In genomic region chr11:97362943-97363643, GRCm38 (mm10) we compare ENCODE assay signal across 8 mouse cellular contexts. TPM values are rescaled to one million over a fixed set of nuclear protein-coding genes. Genes with fewer than 3 reads are reported as not detected.
A peak's percentile ranks its signal among the peaks of the same experiment; 100 is the strongest.
DNase-seq lines count a peak whose midpoint lies in the region; ATAC-seq and TF ChIP-seq lines count a peak whose summit lies in the region.

No protein-coding gene starts in this region.

- peak overlapping the region; percentile 93 for H3K4me2 ChIP-seq in kidney, postnatal 0 days (ENCODE audit: low read length)

- TF ChIP-seq POLR2A in MEL (IDR thresholded peaks at IDR 0.05; ENCODE audit: control insufficient read depth in 1 of 2, insufficient read depth in 1 of 2, low read depth in 1 of 2, low read length in 2 of 2, poor library complexity in 1 of 2) = peak in 1 of 2 experiments; percentile 40; a peak in 2 of 4 replicates

- under 1% methylated on average over 49 of the region's 49 CpGs for WGBS in heart, embryonic 10.5 days
- WGBS in kidney, postnatal 0 days = under 1% methylated on average over 49 of the region's 49 CpGs

- peak overlapping the region; percentile 71 to 97 for H3K4me3 ChIP-seq in MEL (ENCODE audit: control insufficient read depth in 1 of 2, insufficient read depth in 1 of 2, low read depth in 2 of 2, low read length in 2 of 2)
- peak overlapping the region; percentile 100 for H3K4me3 ChIP-seq in heart, embryonic 10.5 days
- peak overlapping the region; percentile 94 for H3K4me3 ChIP-seq in kidney, postnatal 0 days (replicated peaks; ENCODE audit: low read depth, low read length)

- peak overlapping the region; percentile 51 for H3K27ac ChIP-seq in MEL (ENCODE audit: control insufficient read depth, low read depth, low read length)
- H3K27ac ChIP-seq in heart, embryonic 10.5 days = peak overlapping the region; percentile 99
- H3K27ac ChIP-seq in kidney, postnatal 0 days = peak overlapping the region; percentile 88

- ATAC-seq in kidney, postnatal 0 days (replicated peaks; ENCODE audit: low FRiP score, low read depth) = no peak

- no peak for TF ChIP-seq EP300 in MEL (IDR thresholded peaks at IDR 0.05; ENCODE audit: low read depth in 1 of 2, low read length in 2 of 2)

- no peaks in the 10 kb centered on the region for H3K9me3 ChIP-seq in MEL (replicated peaks; ENCODE audit: insufficient read depth, low read length)
- no peaks in the 10 kb centered on the region for H3K9me3 ChIP-seq in heart, embryonic 10.5 days
- no peaks in the 10 kb centered on the region for H3K9me3 ChIP-seq in kidney, postnatal 0 days (replicated peaks; ENCODE audit: low read length)

- peaks cover 5 to 15% of the 10 kb centered on the region in 2 experiments for H3K36me3 ChIP-seq in MEL (ENCODE audit: control insufficient read depth in 1 of 2, insufficient read depth in 2 of 2, low read length in 2 of 2)
- peaks cover 2% of the 10 kb centered on the region; the same call in 1 of the 2 replicates for H3K36me3 ChIP-seq in heart, embryonic 10.5 days
- no peaks in the 10 kb centered on the region for H3K36me3 ChIP-seq in kidney, postnatal 0 days (ENCODE audit: insufficient read depth, low read length)

- no peak for TF ChIP-seq RAD21 in MEL (IDR thresholded peaks at IDR 0.05; ENCODE audit: low read depth, low read length)

- peak overlapping the region; percentile 96 for H3K9ac ChIP-seq in MEL (ENCODE audit: control insufficient read depth, low read depth, low read length, poor library complexity, severe bottlenecking)
- peak overlapping the region; percentile 96 for H3K9ac ChIP-seq in kidney, postnatal 0 days (ENCODE audit: low read depth, low read length)

- peaks cover 9 to 28% of the 10 kb centered on the region in 2 experiments for H3K4me1 ChIP-seq in MEL (ENCODE audit: control insufficient read depth in 1 of 2, insufficient read depth in 2 of 2, low read length in 2 of 2)
- H3K4me1 ChIP-seq in heart, embryonic 10.5 days = peaks cover 38% of the 10 kb centered on the region
- H3K4me1 ChIP-seq in kidney, postnatal 0 days (replicated peaks; ENCODE audit: insufficient read depth, low read length) = peaks cover 19% of the 10 kb centered on the region; the same call in 1 of the 2 replicates

- TF ChIP-seq CTCF in MEL (IDR thresholded peaks at IDR 0.05 in 2 of 3, conservative IDR thresholded peaks at IDR 0.05 in 1 of 3; ENCODE audit: control insufficient read depth in 1 of 3, insufficient read depth in 1 of 3, low read depth in 2 of 3, low read length in 3 of 3, poor library complexity in 1 of 3, severe bottlenecking in 1 of 3) = no peak
- TF ChIP-seq CTCF in kidney, postnatal 0 days (IDR thresholded peaks at IDR 0.05; ENCODE audit: low read depth) = no peak

- DNase-seq in CD4-positive helper T cell, adult 2 months (ENCODE audit: low read depth, low spot score) = peak; percentile 52
- DNase-seq in MEL (ENCODE audit: low read depth, low spot score) = peak; percentile 79
- DNase-seq in embryo, embryonic 11.5 days (ENCODE audit: low read depth, low spot score) = peak; percentile 7
- peak; percentile 87 for DNase-seq in heart, embryonic 10.5 days (ENCODE audit: low spot score)
- DNase-seq in kidney, postnatal 0 days (ENCODE audit: low spot score) = peak; percentile 45
- peak; percentile 51 to 60 for DNase-seq in lung, postnatal 4 days
- peak; percentile 72 for DNase-seq in skeletal muscle tissue, adult 2 months (ENCODE audit: low read depth, low spot score)
- DNase-seq in layer of hippocampus, adult 18-20 months (ENCODE audit: low spot score in 2 of 2) = no peak

- H3K27me3 ChIP-seq in MEL (ENCODE audit: control insufficient read depth in 1 of 2, insufficient read depth in 2 of 2, low read length in 2 of 2) = no peaks in the 10 kb centered on the region
- H3K27me3 ChIP-seq in heart, embryonic 10.5 days (ENCODE audit: insufficient read depth, poor library complexity, severe bottlenecking) = no peaks in the 10 kb centered on the region
- H3K27me3 ChIP-seq in kidney, postnatal 0 days (ENCODE audit: insufficient read depth, low read length) = no peaks in the 10 kb centered on the region

- peaks cover 52% of the 10 kb centered on the region for H3K79me2 ChIP-seq in MEL (ENCODE audit: control insufficient read depth, insufficient read depth, low read length, poor library complexity)

TF ChIP-seq in MEL, 35 proteins besides CTCF, POLR2A, EP300 and RAD21:
- no peak for TF ChIP-seq RCOR1 (IDR thresholded peaks at IDR 0.05; ENCODE audit: low read depth, low read length)
- TF ChIP-seq UBTF (IDR thresholded peaks at IDR 0.05; ENCODE audit: borderline replicate concordance, insufficient read depth, low read depth, low read length) = peak; percentile 76; the same call in 1 of the 2 replicates

RNA-seq across cellular contexts. Expression of gene Socs7, which starts 0.7 kb away (rescaled TPM):
- total RNA-seq in MEL (2012; rRNA removed) = 18.7 and 21.0 TPM in 2 replicates
- 10 to 100 TPM in 1 of 2 experiments, not detected in 1; 19.3 TPM for polyA plus RNA-seq in MEL (2012; ENCODE audit: insufficient read depth in 1 of 2, insufficient read length in 2 of 2, low read depth in 1 of 2, low replicate concordance in 2 of 2, missing spikeins in 1 of 2)
- 3.2 and 3.4 TPM in 2 replicates for polyA plus RNA-seq in heart, embryonic 10.5 days (2016; fragmentation: Nextera tagmentation; extraction: Ambion mirVana)
- polyA plus RNA-seq in kidney, postnatal 0 days (2015; fragmentation: Nextera tagmentation; extraction: Ambion mirVana) = 2.4 and 2.6 TPM in 2 replicates
- total RNA-seq in layer of hippocampus, adult 18-20 months (2021) = 10 to 100 TPM; 81.5 to 85.4 TPM

RNA-seq across cellular contexts. Expression of gene Gpr179, which starts 11.2 kb away (rescaled TPM):
- total RNA-seq in MEL (2012; rRNA removed) = under 0.01 and 0.04 TPM in 2 replicates
- polyA plus RNA-seq in MEL (2012; ENCODE audit: insufficient read depth in 1 of 2, insufficient read length in 2 of 2, low read depth in 1 of 2, low replicate concordance in 2 of 2, missing spikeins in 1 of 2) = under 1 TPM in 1 of 2 experiments, not detected in 1; 0.01 TPM
- polyA plus RNA-seq in heart, embryonic 10.5 days (2016; fragmentation: Nextera tagmentation; extraction: Ambion mirVana) = 0.04 and 0.12 TPM in 2 replicates
- polyA plus RNA-seq in kidney, postnatal 0 days (2015; fragmentation: Nextera tagmentation; extraction: Ambion mirVana) = 0.05 and 0.06 TPM in 2 replicates
- total RNA-seq in layer of hippocampus, adult 18-20 months (2021) = under 1 TPM; 0.13 to 0.40 TPM

RNA-seq across cellular contexts. Expression of gene Mrpl45, which starts 47.6 kb away (rescaled TPM):
- total RNA-seq in MEL (2012; rRNA removed) = 72.7 and 74.5 TPM in 2 replicates
- 10 to 100 TPM in 1 of 2 experiments, not detected in 1; 65.0 TPM for polyA plus RNA-seq in MEL (2012; ENCODE audit: insufficient read depth in 1 of 2, insufficient read length in 2 of 2, low read depth in 1 of 2, low replicate concordance in 2 of 2, missing spikeins in 1 of 2)
- 63.7 and 65.8 TPM in 2 replicates for polyA plus RNA-seq in heart, embryonic 10.5 days (2016; fragmentation: Nextera tagmentation; extraction: Ambion mirVana)
- 54.3 and 56.9 TPM in 2 replicates for polyA plus RNA-seq in kidney, postnatal 0 days (2015; fragmentation: Nextera tagmentation; extraction: Ambion mirVana)
- total RNA-seq in layer of hippocampus, adult 18-20 months (2021) = 10 to 100 TPM; 27.7 to 30.6 TPM

RNA-seq across cellular contexts. Expression of gene Arhgap23, which starts 52.2 kb away (rescaled TPM):
- total RNA-seq in MEL (2012; rRNA removed) = 1.7 and 1.8 TPM in 2 replicates
- 1 to 10 TPM in 1 of 2 experiments, not detected in 1; 7.5 TPM for polyA plus RNA-seq in MEL (2012; ENCODE audit: insufficient read depth in 1 of 2, insufficient read length in 2 of 2, low read depth in 1 of 2, low replicate concordance in 2 of 2, missing spikeins in 1 of 2)
- polyA plus RNA-seq in heart, embryonic 10.5 days (2016; fragmentation: Nextera tagmentation; extraction: Ambion mirVana) = 6.8 and 7.8 TPM in 2 replicates
- polyA plus RNA-seq in kidney, postnatal 0 days (2015; fragmentation: Nextera tagmentation; extraction: Ambion mirVana) = 5.4 and 5.7 TPM in 2 replicates
- total RNA-seq in layer of hippocampus, adult 18-20 months (2021) = 10 to 100 TPM; 79.8 to 88.1 TPM

Comparison
In these comparisons a context has a peak if more than half of its experiments do, and no peak if none do; other contexts are left out.
1. DNase-seq: peak in CD4-positive helper T cell, adult 2 months (single experiment), MEL (single experiment), embryo, embryonic 11.5 days (single experiment), heart, embryonic 10.5 days (single experiment), kidney, postnatal 0 days (single experiment), lung, postnatal 4 days (2 of 2) and skeletal muscle tissue, adult 2 months (single experiment); none in layer of hippocampus, adult 18-20 months (0 of 2).
2. Peak in every context shown above with its lines, with median percentiles within 50 percentile points of each other: H3K27ac ChIP-seq and H3K4me3 ChIP-seq.